Mouse (Mus musculus) left cerebral cortex, adult 2 months (tissue): ENCODE results near the gene Slc16a7. TPM values are rescaled to one million over a fixed set of nuclear protein-coding genes. Genes with fewer than 3 reads are reported as not detected.

Experiments
- DNase-seq, 2 experiments: peaks; one replicate each; pipeline ENCODE4 v3.0.0; 2021 to 2022; ENCODE audit warnings: low spot score in 2 of 2, mixed read lengths in 1 of 2; ENCODE audit errors: extremely low spot score in 1 of 2
- H3K27ac ChIP-seq: fragments of 200-600 bp; 2 replicates; pipeline ENCODE4 v1.8.1; 2022
- H3K4me3 ChIP-seq: fragments of 200-600 bp; 2 replicates; pipeline ENCODE4 v1.8.1; 2022
- CTCF ChIP-seq: fragments of 200-600 bp; IDR thresholded peaks from 2 replicates; pipeline ENCODE4 v1.8.1; 2022; ENCODE audit warnings: antibody characterized with exemption, mild to moderate bottlenecking, moderate library complexity
- intact Hi-C: fragments of 180-260 bp; cut with DNase I; formaldehyde crosslinking; loops from one replicate; pipeline ENCODE4 v1.15.1; 2025
- long read RNA-seq, 2 experiments: library from polyadenylated mRNA; stranded (forward); transcript quantifications; one replicate each; pipeline ENCODE4 v2.0.0; 2021; ENCODE audit warnings: borderline mapping rate in 2 of 2
- total RNA-seq, 2 experiments: library from RNA; stranded (reverse); gene quantifications; 2 replicates each; pipeline ENCODE4 v1.2.3; 2021

Slc16a7 gene
- 10 to 100 TPM; 58.3 to 60.1 TPM for total RNA-seq
- long read RNA-seq, experiment 1, partial matches to known transcripts = 1 of 7 reads
- long read RNA-seq, experiment 1, other reads (novel, unspliced or antisense) = 6 of 7 reads
- long read RNA-seq, experiment 2, partial matches to known transcripts = 0 of 5 reads
- long read RNA-seq, experiment 2, other reads (novel, unspliced or antisense) = 5 of 5 reads

DNA sequence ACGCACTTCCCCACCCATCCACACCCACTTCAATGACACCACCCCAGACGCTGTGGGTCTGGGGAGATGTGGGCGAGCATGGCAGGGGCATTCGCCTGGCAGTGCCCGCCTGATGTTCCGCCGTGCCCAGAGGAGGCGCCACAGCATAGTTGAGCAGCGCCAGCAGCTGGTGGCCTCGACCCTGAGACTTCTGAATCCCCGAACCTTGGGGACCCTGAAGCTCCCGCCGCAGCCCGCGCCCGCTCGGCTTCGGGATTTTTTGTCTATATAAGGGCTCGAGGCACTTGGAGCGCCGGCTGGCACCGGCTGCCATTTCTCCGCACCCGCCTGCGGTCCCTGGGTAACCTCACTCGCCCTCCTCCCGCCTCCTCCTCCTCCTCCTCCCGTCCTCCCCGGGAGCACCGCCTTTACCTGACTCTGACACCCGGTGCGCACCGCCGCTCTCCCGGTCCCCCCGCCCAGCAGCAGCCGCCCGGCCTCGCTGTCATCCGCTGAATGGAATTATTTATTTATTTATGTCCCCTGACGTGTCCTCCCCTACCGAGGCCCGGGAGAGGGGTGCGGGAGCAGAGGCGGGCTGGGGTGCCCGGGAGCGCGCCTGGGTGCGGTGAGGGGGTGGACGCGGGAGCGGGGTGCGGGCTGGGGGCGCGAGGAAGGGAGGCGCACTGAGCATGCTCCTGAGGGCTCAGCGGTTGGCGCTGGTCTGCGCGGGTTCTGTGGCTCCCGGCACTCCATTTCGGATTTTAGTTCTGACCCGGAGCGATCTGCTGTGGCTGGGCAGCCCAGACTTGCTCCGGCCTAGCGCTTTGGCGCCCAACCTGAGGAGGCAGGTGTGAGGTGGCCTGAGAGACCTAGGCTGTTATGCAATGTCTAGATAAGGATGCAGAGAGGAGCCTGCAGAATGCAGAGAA is at the start of gene Slc16a7:
Slc16a7 (minus strand) TSS at position 590 of the 911 bp plus-strand sequence.
- intact Hi-C loops = loop anchor here (5.0 to 10.0 kb wide), 3 partner anchors 62 to 274 kb away; no protein-coding TSS in a partner anchor
- peak within 1 kb of the TSS; percentile 98 for H3K27ac ChIP-seq
- peak within 1 kb of the TSS; percentile 83 for H3K4me3 ChIP-seq
- TF ChIP-seq CTCF = peak; percentile 53
- DNase-seq = peak; percentile 85 to 88

DNA sequence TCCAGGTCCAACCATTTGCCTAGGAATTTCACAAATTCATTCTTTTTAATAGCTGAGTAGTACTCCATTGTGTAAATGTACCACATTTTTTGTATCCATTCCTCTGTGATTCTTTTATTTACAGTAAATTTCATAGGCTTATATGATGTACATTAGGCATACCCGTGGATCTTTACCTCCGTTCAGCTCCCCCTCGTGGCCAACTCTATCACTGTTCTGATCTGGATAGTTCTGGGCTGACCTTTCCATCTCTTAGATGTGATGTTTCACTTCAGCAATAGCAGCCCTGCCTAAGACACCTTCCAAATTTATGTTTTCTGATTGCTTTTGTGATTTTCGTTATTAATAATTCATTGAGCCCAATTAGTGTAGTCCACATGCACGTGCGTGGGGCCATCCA is 29.5 kb upstream of the Slc16a7 start:
- no peak overlapping the region for H3K4me3 ChIP-seq
- DNase-seq = no peak
- H3K27ac ChIP-seq = no peak overlapping the region
- TF ChIP-seq CTCF = no peak; the same call in 1 of the 2 replicates
- intact Hi-C loops = no loop called here

DNA sequence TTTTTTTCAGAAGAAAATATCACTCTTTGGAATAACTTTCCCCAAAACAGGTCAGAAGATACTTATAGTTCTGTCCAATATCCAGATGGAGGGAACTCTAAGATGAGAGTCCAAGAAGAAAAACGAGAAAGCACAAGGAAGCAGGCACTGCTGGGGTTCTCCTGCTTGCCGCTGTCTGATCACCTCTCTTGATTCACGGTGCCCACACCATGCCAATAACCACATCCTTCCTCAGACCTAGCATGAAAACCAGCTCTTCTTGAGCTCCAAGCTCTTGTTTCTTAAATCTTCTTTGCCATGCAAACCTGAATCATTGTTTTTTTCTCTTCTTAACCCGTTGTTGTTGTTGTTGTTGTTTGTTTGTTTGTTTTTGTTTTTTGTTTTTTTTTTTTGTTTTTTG is 10.5 kb upstream of the Slc16a7 start:
- no peak for DNase-seq
- no peak overlapping the region for H3K4me3 ChIP-seq

DNA sequence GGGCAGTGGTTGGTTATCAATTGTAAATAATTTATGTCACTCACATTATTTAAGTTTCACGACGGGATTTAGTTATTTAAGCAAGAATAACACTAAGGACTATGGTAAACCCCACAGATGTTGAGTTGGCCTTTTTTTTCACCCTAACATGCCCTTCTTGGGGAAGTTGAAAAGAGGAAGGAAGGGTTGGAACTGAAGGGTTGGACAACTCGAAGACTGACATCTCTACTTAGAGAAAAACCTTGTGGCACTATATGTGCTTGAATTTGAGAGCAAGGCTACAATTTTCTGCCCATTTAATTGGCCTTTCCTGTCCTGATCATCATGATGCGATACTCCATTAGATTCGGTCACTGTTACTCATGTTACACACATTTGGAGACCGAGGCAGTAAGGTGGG is 746 bp upstream of the Slc16a7 start:
- Histone ChIP-seq H3K4me3 (peak overlapping the region; percentile 83), H3K27ac (peak overlapping the region; percentile 98)
- no peak for TF ChIP-seq CTCF
- intact Hi-C loops = no loop called here
- no peak for DNase-seq

More for the DNA sequence above, 10.5 kb upstream of the Slc16a7 start:
- intact Hi-C loops = no loop called here
- TF ChIP-seq CTCF = no peak
- no peak overlapping the region for H3K27ac ChIP-seq

DNA sequence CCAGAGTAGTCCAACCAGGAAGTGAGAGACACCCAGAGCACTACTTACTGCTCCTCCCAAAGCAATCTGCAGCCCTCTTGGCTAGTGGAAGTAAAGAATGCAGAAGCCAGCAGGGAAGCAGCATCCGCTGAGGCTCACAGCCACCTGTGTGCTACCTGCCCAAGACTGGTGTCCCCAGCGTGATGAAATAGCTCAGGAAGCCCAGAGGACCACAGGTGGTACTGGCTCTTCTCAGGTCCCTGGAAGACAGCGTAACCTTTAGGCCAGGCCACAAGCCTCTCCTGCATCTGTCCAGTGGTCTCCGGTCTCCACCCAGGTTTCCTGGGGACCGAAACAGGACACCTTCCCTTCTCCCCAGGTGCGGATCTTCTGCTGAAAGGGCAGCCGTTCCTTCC is 787 bp downstream of the Slc16a7 start:
- intact Hi-C loops = loop anchor here (5.0 to 10.0 kb wide), 3 partner anchors 61 to 274 kb away; no protein-coding TSS in a partner anchor
- TF ChIP-seq CTCF = no peak
- Histone ChIP-seq H3K4me3 (peak overlapping the region; percentile 83), H3K27ac (peak overlapping the region; percentile 98)
- DNase-seq = peak; percentile 16 to 24

DNA sequence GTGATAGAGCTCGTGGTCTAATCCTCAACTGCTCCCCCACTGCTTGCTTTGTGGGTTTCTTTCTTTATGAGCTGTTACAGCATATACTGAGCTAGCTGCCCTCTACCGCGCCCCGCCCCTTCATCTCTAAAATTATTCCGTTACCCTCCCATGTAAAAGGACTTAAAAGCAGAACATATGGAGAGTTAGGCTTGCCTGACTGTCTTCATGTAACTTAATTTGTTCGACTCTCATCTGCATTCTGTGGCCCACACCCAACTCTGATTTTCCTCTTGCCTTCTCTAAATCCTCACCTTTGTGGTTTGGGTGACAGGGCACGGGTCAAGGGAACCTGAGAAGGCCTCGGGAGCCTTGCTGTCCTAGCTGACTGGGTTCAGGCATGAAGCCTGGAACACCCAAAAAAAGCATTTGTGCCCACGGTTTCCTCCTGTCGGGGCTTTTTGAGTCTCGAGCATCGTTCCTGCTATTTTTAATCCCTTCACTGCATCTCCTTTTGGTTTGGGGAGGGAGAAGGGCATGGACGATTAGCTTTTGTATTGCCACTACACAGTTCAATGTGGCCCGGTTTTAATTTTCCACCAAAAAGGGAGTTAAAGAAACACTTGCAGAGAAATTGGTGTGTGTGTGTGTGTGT is 1.4 kb downstream of the Slc16a7 start:
- no peak for TF ChIP-seq CTCF
- H3K4me3 ChIP-seq = peak overlapping the region; percentile 37
- peak; percentile 37 to 43 for DNase-seq
- peak overlapping the region; percentile 78 for H3K27ac ChIP-seq
- intact Hi-C loops = loop anchor here (5.0 to 10.0 kb wide), 3 partner anchors 61 to 273 kb away; no protein-coding TSS in a partner anchor

DNA sequence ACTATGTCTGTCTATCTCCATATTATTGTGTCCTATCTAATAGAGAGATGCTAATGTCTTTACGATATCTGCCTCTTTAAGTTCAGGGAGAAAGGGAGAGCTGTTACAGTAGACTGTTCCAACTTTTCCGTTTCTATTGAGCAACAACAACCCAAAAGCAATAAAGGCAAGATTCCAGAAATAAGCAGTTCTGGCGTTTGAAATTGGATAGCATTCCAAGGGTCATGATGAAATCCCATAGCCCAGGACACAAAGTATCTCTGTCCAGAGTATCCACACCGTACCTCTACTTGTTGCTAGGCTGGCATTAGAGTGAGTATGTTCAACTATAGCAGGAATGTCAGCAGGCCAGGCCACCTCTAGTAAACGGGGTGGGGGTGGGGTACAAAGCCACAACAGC is 13.7 kb downstream of the Slc16a7 start:
- no peak for DNase-seq
- Histone ChIP-seq H3K4me3 (no peak overlapping the region), H3K27ac (no peak overlapping the region)
- no peak for TF ChIP-seq CTCF
- intact Hi-C loops = no loop called here

DNA sequence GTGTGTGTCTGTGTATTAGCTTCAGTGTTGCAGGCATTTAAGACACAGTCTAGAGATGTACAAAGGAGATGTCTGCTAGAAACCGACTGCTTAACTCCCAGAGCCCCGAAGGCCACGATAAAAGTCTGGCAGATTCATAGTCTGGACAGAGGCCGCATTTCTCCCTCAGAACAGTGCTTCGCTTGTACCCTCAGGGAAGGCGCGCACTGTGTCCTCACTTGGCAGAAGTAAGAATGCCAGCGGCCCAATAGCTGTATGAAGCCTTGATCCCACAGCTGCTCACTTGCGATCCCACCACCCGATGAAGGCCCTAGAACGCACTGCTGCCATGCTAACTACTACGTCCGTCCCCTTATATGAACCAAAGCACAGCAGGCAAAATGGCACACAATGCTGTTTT is 16.6 kb downstream of the Slc16a7 start:
- Histone ChIP-seq H3K4me3 (no peak overlapping the region), H3K27ac (no peak overlapping the region)
- DNase-seq = no peak
- TF ChIP-seq CTCF = no peak
- intact Hi-C loops = no loop called here

DNA sequence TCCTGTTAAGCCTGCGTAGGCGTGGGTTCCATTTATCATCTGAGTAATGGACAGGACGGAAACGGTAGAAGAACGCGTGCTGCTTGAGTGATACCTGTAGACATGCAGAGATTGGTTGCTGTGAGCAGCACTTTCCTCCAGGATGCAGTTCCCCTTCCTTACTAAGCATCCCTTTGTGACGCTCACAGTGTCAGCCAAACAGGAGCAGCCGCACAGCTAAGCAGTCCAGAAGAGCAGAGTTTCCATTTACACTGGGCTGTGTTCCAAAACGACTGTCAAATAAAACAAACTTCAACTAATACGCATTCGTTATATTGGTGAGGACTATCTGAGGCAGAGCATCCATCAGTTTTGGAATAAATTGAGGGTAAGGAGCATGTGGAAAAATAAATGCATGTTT is 17.8 kb downstream of the Slc16a7 start:
- intact Hi-C loops = no loop called here
- H3K27ac ChIP-seq = no peak overlapping the region
- no peak for TF ChIP-seq CTCF
- no peak for DNase-seq
- H3K4me3 ChIP-seq = no peak overlapping the region

DNA sequence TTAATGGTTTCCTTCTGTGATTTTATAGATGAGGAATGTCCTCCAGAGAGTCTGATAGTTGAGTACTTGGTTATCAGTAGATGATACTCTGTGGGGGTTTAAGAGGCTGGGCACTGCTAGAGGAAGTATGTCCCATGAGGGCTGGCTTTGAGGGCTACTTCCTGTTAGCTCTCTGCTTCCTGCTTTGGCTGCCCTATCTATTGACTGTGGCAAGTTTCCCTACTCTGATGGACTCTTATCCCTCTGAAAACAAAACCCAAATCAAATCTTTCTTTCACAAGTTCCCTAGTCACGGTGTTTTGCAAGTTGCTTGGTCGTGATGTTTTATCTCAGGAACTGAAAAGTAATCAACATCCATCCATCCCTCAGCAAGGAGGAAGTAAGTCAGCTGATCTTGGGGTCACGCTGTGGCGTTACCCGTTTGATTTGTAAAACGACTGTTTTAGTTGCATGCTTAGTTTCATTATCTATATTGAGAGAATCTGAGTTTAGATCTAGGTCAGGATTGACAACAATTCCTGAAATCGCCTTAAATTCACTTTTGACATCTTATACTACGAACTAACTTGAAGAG is 19.1 kb downstream of the Slc16a7 start:
- Histone ChIP-seq H3K27ac (no peak overlapping the region), H3K4me3 (no peak overlapping the region)
- intact Hi-C loops = no loop called here
- no peak for DNase-seq
- no peak for TF ChIP-seq CTCF

DNA sequence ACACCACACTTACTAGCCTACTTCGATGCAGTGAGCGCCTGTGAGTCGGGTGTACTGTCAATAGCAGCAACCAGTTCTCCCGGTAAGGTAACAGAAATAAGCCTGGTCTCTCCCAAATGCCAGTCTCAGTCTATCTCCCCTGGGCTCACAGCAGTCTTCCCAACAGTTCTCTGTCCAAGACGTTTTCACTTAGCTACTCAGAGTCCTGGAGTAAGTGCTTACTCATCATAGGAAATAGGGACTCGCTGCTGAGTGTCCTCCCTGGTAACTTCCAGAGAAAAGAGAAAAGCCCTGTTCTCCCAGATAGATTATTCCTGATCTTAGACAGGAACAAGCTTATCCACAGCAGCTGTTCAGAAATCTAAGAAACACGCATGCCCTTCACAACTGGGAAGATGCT is 30.8 kb downstream of the Slc16a7 start:
- no peak for DNase-seq
- Histone ChIP-seq H3K27ac (no peak overlapping the region), H3K4me3 (no peak overlapping the region)
- no peak for TF ChIP-seq CTCF
- intact Hi-C loops = no loop called here
